Mouse (Mus musculus): ENCODE measurements around the gene Kcnn4. TPM values are rescaled to one million over a fixed set of nuclear protein-coding genes. Genes with fewer than 3 reads are reported as not detected.

Gene Kcnn4
- total RNA-seq, 2 experiments from 2014 or later, result 1.0 to 3.3 TPM

- no peak for DNase-seq
- intact Hi-C loops (cut with DNase I), result no loop called here
Observed at GRCm38 (mm10) chr7:24421648-24422047, 51.6 kb downstream of the Kcnn4 start.

- intact Hi-C loops (cut with DNase I), result no loop called here
- DNase-seq, result no peak
Observed at GRCm38 (mm10) chr7:24422251-24422650, 52.2 kb downstream of the Kcnn4 start.

GRCm38 (mm10) chr7:24423107-24423763, 53.2 kb downstream of the Kcnn4 start:
- no peak for DNase-seq
- intact Hi-C loops (cut with DNase I), result no loop called here

DNA sequence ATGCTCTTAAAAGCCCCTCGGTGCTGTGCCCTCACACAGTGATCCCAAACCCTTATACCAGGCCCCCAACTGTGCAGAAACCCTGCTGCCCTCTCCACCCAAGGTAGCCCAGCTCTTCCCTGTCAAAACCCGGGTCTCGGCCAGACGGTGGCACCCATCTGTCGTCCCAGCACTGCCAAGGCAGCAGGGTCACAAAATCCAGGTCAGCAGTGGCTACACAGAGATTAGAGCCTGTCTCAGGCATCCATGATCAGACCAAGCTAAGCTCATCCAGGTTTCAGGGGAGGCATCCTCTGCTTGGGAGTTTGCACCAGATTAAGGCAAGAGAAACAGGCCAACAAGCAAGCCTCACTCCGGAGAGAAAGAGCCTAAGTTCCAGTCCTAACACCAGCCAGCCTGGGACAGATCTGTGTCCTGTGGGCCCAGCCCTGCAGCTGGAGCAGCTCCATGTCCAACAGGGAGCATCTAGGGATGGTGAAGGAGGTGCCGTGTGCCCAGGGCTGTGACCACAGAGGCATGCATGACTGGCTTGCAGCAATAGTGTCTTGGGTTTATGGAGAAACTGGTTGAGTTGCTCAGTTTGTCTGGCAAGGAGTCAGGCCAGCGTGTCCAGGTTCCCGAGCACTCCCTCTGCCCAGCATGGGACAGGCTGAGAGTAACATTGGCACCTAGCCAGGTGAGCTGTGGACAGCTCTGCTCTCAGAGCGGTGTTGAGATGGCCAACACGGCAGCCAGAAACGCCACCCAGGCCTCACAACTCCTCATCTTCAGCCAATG, 54.1 kb downstream of the Kcnn4 start:
- intact Hi-C loops (cut with DNase I), result no loop called here
- peak; percentile 42 to 66 for DNase-seq

- DNase-seq, result no peak
- intact Hi-C loops (cut with DNase I), result no loop called here
Observed at GRCm38 (mm10) chr7:24425919-24426318, 55.9 kb downstream of the Kcnn4 start.

DNA sequence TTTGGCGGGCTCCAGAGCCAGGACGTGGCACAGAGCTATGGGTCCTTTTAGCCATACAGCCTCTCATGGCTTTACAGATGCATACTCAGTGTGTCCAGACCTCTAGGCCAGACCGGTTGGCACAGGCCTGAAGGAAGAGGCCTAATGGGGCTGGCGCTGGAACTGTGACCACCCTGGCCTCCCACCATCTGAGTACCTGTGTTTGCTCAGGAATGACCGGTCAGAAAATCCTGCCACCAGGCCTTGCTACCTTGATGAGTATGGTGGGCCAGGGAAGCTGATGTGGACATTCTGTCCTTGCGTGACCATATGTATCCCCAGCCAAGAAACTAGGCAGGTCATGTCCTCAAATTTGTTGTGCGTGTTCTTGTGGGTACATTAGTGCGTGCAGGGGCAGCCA, 57.1 kb downstream of the Kcnn4 start:
- intact Hi-C loops (cut with DNase I), result no loop called here
- DNase-seq, result no peak

GRCm38 (mm10) chr7:24428725-24429124, 58.7 kb downstream of the Kcnn4 start:
- no peak for DNase-seq
- intact Hi-C loops (cut with DNase I), result no loop called here

DNA sequence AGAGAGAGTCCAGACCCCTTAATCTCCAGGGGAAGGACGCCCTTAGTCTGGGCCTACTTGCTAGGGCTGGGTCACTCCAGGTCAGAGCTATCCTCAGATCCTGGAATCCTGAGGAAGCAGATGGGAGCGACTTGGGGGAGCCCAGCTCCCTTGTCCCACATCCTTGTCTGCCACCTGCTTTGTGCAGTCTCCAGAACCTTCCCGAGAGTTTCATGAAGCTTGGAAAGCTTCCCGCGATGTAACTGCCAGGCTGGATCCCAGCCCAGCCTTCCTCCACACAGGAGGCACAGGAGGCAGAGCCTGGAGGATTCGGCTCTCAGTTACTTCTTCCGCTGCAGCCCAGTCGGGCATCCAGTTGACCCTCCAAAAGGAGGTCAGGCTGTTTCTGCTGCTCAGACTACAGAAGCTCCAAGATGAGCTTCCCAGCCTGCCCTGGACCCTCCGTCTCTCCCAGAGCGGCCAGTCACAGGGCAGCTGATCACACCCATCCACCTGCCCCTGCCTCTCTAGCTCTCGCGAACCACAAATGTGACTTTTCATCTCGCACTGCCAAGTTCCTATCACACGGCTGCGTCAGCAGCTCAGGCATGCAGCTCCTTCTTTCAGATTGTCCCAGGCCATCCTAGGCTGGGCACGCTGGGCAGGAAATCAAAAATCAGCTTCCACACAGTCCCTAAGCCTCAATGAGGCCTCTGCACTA, 59.5 kb downstream of the Kcnn4 start:
- peak; percentile 40 to 45 for DNase-seq
- intact Hi-C loops (cut with DNase I), result no loop called here

DNA sequence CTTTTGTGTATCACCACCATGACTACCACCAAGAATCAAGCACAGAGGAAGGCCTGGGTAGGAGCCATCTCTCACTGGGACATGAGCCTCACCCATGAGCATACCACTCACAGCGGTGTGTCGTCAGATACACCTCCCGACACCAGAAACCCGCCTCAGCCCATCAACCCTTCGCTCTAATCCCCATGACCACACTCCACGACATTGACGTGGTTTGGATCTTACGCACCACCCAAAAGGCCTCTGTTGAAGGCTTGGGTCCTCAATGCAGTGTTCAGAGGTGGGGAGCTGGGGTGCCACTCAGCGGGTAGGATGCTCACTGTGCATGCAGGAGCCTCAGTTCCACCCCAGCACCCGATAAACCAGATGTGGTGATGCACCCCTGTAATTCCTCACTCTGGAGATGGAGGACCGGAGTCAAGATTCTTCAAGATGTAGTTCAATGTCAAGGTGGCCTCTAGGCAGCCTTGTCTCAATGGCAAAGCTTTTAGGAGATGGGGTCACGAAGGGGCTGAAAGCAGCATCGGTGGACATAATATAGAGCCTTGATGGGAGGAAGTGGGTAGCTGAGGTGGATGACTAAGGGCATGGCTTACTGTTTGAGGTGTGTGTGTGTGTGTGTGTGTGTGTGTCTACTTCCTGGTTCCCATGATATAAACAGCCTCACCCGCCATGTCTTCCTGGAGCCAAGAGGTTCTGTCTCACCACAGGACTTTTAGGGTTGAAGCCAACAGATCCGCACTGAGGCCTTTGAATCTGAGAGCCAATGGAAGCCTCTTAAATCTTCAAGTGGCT, 60.7 kb downstream of the Kcnn4 start:
- DNase-seq, result no peak
- intact Hi-C loops (cut with DNase I), result no loop called here

GRCm38 (mm10) chr7:24431713-24432112, 61.6 kb downstream of the Kcnn4 start:
- intact Hi-C loops (cut with DNase I), result no loop called here
- no peak for DNase-seq

DNA sequence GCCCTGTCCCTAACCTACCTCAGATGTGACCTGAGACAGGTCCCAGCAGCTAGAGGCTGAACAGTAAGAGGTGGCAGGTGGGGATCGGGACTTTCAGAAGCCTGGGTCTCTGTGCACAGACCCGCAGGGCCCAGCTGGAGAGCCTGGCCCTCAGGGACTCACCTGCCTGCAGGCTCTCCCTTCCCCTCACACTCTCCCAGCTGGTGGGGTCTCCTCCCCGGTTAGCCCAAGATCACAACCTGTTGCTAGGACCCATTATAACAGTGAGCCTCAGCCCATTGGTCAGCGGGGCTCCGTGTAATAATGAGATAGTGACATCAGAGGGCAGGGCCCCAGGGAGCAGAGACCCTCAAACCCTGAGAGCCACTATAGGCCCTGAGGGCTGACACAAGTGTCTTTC, 65.2 kb downstream of the Kcnn4 start:
- intact Hi-C loops (cut with DNase I), result no loop called here
- DNase-seq, result no peak

Small RNA genes lying within 50 kb of the gene (microRNA-seq; reads per million reads assigned to microRNA genes)
- gene Gm27592, result 0 reads per million in 2 experiments

Other genes starting within 250 kb of the Kcnn4 start
- gene Zfp235, start 236.1 kb upstream of the Kcnn4 start, total RNA-seq (2021), result 1 to 10 TPM; 6.7 to 6.8 TPM
- under 1 TPM; 0.12 to 0.15 TPM for gene Zfp114, start 195.2 kb upstream of the Kcnn4 start, total RNA-seq (2021)
- gene Zfp111, start 158.8 kb upstream of the Kcnn4 start, total RNA-seq (2021), result 1 to 10 TPM; 4.0 to 5.0 TPM
- gene Zfp109, start 132.7 kb upstream of the Kcnn4 start, total RNA-seq (2021), result 1 to 10 TPM; 1.9 to 2.1 TPM
- 1 to 10 TPM; 1.8 to 1.9 TPM for gene Zfp108, start 115.5 kb upstream of the Kcnn4 start, total RNA-seq (2021)
- gene Zfp93, start 99.8 kb upstream of the Kcnn4 start, total RNA-seq (2021), result 1 to 10 TPM; 3.1 to 4.9 TPM
- gene Zfp61, start 69.0 kb upstream of the Kcnn4 start, total RNA-seq (2021), result 1 to 10 TPM; 3.3 to 4.0 TPM
- 1 to 10 TPM; 1.7 to 2.1 TPM for gene Zfp94, start 53.6 kb upstream of the Kcnn4 start, total RNA-seq (2021)
- not detected for gene Tescl, start 36.3 kb upstream of the Kcnn4 start, total RNA-seq (2021)
- not detected for gene Lypd5, start 21.1 kb upstream of the Kcnn4 start, total RNA-seq (2021)
- 10 to 100 TPM in 1 of 2 experiments, 1 to 10 TPM in 1; 9.4 to 10.2 TPM for gene Smg9, start 29.4 kb downstream of the Kcnn4 start, total RNA-seq (2021)
- gene Irgc1, start 82.0 kb downstream of the Kcnn4 start, total RNA-seq (2021), result not detected
- gene Plaur, start 92.2 kb downstream of the Kcnn4 start, total RNA-seq (2021), result 1 to 10 TPM; 3.5 to 4.0 TPM
- gene Cadm4, start 111.8 kb downstream of the Kcnn4 start, total RNA-seq (2021), result 10 to 100 TPM; 14.3 to 14.7 TPM
- gene Zfp428, start 136.7 kb downstream of the Kcnn4 start, total RNA-seq (2021), result 10 to 100 TPM; 13.8 to 14.7 TPM
- gene AC161166.1, start 142.2 kb downstream of the Kcnn4 start, total RNA-seq (2021), result not detected
- 10 to 100 TPM; 18.2 to 19.5 TPM for gene Irgq, start 160.4 kb downstream of the Kcnn4 start, total RNA-seq (2021)
- gene Pinlyp, start 175.9 kb downstream of the Kcnn4 start, total RNA-seq (2021), result not detected
- gene Xrcc1, start 176.0 kb downstream of the Kcnn4 start, total RNA-seq (2021), result 10 to 100 TPM; 23.8 to 26.3 TPM
- gene Ethe1, start 217.3 kb downstream of the Kcnn4 start, total RNA-seq (2021), result 10 to 100 TPM; 29.8 to 30.1 TPM
- gene Zfp575, start 217.4 kb downstream of the Kcnn4 start, total RNA-seq (2021), result under 1 TPM; 0.12 TPM
- under 1 TPM; 0.51 to 0.55 TPM for gene Phldb3, start 240.5 kb downstream of the Kcnn4 start, total RNA-seq (2021)